Mouse (Mus musculus) gastrocnemius, adult 8-10 months (tissue): Measurements from ENCODE around the gene Snd1. TPM values are rescaled to one million over a fixed set of nuclear protein-coding genes. Genes with fewer than 3 reads are reported as not detected.

ENCODE experiments used
- DNase-seq, 2 experiments: peaks; one replicate each; pipeline ENCODE4 v3.0.0; 2022; ENCODE audit warnings: low spot score in 2 of 2
- total RNA-seq, 4 experiments: library from RNA; stranded (reverse); gene quantifications; 2 replicates each; pipeline ENCODE4 v1.2.4; 2022

Gene Snd1
- total RNA-seq, 4 experiments from 2014 or later: 42.6 to 54.4 (median 50.1) TPM

DNA sequence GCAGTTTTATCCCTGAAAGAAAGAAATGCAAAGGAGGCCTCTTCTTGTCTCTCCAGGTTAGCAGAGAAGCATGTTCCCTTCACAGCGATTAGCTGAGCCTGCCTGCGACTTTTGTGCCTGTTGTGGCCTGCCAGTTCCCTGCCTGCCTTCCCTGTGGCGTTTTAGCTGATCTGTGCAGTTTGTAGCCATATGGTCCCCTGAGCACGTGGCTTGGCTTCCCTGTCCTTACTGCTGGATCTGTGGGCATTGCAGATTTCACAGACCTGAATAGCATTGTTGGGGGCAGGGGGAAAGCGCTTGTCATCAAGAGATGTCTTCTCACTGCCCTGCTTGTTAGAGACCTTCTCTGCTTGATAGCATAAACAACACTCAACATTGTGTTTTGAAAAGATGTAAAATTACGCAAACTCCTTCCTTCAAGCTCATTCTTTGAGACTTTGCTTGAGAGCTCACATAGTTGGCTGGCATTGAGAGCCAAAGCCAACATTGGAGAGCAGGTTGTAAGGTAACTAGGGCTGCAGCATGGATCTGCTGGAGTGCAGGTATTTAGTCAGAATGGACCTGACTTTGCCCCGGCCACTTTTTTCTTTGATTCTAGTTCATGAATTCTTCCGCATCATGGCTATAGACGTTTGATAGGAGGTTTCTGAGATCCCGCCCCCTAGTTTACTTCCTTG is 63.0 kb downstream of the Snd1 start:
- no peak for DNase-seq

- DNase-seq: no peak
Measured at GRCm38 (mm10) chr6:28542298-28542701, 67.4 kb downstream of the Snd1 start.

DNA sequence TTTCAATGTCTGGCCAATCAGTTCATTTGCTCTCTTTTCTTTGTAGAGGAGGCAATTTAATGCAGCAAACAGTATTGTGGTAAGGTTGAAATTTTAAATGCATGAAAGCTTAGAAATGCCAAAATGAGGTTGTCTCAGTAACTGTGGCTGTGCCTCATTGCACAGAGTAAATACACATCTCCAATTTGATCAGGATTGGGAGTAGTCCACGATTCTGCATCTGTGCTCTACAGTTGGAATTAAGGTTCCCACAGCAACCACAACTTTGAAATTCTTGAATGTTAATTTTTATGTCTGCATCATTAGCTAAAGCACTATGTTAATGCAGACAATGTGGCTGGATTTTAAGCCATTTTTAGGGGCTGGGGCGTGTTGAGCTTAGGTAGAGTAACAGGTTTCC is 72.0 kb downstream of the Snd1 start:
- DNase-seq: no peak

GRCm38 (mm10) chr6:28549374-28549773 is 74.4 kb downstream of the Snd1 start:
- no peak for DNase-seq

DNA sequence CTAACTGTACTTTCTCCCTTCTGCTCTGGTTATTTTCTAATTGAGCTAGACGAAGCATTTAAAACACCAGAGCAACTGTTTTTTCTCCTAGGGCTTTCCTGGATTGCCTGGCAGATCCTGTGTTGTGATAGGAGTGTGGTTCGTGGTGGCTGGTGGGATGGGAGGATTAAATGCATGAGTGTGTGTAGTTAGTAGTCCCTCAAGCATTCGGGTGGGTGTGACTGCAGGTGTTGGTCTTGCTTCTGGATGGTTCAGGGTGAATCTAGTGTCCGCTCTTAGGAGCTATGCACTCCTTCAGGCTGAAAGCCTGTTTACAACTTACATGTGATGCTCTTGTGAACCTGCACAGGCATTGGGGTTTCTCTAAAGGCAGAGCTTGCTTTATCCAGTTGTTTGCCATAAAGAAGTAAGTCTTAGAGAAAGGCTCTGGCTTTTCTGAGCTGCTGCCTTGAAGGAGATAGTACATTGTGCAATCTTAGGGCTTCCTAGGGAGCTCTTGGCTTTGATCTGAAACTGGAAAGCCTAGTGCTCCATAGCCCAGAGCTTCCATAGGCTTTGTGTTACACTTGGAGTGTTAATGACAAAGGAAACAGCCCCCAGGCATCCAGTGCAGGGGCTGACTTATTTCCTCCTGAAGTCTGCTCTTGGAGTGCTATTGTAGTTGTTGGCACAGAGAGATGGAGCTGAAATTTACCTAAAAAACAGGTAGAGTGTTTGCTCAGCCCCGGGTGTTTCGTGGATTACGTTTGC is 75.5 kb downstream of the Snd1 start:
- no peak for DNase-seq

DNA sequence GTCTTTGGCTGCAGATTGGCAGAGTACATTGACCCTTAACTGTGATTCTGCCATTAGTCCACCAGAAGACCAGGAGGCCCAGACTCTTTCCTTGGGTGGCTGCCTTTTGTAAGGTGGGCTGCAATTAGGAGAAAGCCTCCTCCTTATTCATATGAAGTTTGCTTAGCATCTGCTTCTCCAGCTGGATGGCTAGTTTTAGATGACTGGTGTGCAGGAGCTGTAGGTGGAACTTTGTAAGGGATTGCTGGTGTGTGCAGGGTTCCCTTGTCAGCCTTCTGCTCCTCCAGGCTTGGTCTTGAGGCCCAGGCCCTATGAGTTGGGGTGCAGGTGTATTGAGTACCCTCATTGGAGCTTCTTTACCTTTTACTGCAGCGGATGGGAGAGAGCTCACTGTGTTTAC is 79.5 kb downstream of the Snd1 start:
- DNase-seq: no peak

- no peak for DNase-seq
Measured at GRCm38 (mm10) chr6:28555002-28555401, 80.1 kb downstream of the Snd1 start.

DNA sequence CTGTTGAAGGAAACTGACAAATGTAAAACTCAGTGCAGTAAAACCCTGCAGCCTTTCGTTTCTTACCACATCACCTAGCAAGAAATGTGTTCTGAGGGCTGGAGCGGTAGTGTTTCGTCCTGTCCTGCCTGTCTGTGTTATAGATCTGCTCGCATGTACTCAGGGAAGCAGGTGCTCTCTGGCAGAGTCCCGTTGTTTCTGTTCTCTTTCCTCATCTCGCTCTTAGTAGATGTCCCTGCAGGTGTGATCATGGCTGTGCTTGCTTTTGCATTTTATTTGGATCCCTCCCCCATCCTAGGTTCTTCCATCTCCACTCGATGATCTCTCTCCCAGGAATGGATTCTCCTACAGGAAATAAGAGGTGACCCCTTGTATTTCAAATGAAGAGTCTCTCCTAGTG is 80.5 kb downstream of the Snd1 start:
- DNase-seq: no peak

DNA sequence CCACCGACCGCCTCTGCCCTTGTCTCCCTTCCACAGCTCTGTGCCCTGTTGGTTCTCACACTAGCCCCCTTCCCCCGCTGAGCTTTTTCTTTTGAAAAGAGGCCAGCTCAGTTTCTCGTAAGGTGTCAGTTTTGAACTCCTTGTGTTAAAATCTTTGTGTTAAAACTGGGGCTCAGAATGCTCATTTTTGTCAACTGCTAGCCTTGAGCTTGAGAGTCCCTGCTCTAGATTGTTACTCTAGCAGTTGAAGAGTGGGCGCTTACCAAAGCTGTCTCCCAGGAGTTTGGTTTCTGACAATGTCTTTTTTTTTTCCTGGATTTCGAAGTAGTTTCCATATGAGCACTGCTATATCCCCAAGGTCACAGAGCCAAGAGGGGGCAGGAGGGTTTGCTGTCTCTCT is 82.8 kb downstream of the Snd1 start:
- no peak for DNase-seq

- no peak for DNase-seq
Measured at GRCm38 (mm10) chr6:28559419-28559818, 84.5 kb downstream of the Snd1 start.

DNA sequence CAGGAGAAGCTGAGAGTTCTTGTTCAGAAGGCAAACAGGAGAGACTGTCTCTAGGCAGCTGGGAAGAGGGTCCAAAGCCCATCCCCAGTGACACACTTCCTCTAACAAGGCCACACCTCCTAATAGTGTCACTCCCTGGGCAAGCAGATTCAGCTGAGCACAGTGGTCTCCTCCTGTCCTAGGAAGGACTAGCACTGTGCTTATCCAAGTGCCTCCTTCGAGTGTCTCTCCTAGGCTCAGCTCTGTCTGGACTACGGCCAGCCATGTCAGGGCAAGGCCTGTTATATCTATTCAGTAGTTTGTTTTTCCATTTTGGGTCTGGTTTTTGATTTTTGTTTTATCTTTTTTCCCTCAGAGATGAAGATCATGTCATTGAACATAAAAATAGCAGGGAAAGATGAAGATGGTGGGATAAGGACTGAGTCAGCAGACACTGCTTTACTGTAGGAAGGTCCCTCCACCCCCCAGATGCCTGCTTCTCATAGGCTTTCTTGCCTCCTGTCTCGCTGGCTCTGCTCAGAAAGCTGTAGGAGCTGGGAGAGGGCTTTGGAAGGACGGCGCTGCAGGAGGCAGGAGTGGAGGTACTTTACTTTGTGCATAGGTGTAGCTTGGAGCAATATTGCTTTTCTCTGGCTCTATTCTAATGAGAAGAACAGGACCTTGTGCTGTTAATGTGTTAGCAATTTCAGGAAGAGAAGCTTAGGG is 86.5 kb downstream of the Snd1 start:
- DNase-seq: no peak

- DNase-seq: no peak
Measured at GRCm38 (mm10) chr6:28562323-28563044, 87.5 kb downstream of the Snd1 start.

- no peak for DNase-seq
Measured at GRCm38 (mm10) chr6:28567978-28568377, 93.0 kb downstream of the Snd1 start.

GRCm38 (mm10) chr6:28571946-28572345 is 97.0 kb downstream of the Snd1 start:
- no peak for DNase-seq

DNA sequence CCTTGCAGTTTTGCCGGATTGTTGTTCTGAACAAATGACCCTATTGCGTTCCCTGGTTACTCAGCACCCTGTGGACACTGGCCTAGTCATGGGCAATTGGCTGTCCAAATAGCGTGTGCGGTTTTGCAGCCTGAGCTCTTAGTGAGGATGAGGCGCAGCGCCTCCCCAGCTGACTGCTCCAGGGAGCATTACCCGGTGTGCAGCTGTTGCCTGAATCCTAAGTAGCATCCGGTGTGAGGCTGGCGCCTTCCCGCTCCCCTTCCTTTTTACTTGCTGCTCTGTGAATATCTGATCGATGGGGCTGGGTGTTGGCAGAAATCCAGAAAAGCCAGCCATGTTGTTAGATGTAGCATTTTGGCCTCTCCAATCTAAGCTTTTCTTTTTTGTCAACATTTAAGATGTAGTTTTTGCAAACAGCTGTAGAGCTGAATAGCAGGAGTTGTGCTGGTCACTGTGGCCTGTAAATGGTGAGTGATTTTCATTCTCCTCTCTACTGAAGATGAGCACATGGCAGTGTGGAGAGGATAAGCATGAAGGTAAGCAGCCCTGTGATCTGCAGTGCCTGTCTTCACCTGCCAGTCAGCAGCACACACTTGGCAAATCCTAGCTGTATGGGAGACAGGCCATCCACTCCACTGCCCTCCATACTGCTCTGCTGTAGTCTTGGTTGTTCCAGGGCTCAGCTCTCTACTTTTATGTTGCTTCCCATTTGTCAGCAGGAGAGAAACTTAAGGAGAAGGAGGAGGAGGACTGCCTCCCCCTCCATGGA is 98.2 kb downstream of the Snd1 start:
- DNase-seq: peak in 1 of 2 experiments; percentile 4

DNA sequence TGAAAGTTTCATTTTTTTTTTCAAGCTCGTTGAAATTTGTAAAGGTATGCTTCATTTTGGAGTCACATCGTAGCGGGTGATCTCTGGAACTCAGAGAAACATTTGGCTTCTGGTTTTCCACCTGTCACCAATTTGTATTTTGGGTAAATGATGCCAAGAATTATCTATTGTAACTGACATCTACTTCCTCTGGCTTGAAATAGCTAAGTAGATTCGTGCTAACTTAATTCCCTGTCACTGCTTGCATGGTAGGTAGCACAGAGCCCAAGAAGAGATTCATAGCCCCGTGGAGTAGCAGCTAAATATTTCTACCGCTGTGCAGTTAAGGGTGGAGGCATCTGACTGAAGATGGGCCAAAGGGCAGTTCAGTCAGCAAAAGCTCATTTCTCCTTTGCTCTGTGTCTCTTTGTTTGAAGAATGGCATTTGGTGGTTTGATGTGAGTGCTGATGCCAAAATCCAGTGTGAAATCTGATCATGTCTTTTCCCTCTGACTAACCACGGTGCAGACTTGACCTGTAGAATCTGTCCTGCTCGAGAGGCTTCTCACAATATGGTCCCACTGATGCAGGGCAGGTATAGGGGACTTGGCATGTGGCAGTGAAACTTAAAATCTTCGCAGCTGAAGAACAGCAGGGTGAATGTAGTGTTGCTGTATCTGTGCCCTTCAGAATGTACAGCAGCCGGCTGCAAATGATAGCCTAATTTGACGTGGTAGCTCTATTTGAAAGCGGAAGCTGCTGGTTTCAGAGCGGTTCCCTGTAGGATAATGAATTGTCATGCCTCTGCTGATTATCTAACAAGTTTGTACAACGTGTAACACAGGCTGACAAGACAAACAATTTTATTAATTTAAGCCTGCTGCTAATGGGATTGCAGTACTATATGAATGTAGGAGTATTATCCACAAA is 101.7 kb downstream of the Snd1 start:
- DNase-seq: no peak

- DNase-seq: no peak
Measured at GRCm38 (mm10) chr6:28582847-28583246, 107.9 kb downstream of the Snd1 start.

DNA sequence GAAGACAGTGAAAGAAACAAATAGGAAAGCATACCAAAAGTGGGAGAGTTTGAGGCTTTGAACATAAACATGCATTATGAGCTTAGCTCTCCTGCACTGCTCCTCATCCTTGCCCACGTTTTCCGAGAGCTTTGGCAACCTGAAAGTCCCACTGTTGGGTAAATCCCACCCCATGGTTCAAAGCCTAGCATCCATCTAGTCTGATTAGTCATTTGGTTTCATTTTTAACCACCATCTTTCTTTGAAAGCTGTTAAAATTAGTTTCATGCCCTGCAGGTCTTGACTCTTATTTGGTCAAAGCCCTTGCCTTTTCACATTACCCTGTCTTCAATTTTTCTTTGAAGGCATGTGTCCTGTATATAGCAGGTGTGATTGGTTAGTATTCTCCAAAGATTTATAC is 108.5 kb downstream of the Snd1 start:
- DNase-seq: no peak

GRCm38 (mm10) chr6:28586806-28587205 is 111.9 kb downstream of the Snd1 start:
- no peak for DNase-seq
